Mouse (Mus musculus) ES-Bruce4 (cell line): ENCODE measurements around the gene Dcaf7.

Experiments used
- CTCF ChIP-seq: IDR thresholded peaks from one replicate; pipeline ENCODE4 v1.8.1; 2011; ENCODE audit warnings: low read depth, low read length
- POLR2A ChIP-seq: IDR thresholded peaks from one replicate; pipeline ENCODE4 v1.8.1; 2011; ENCODE audit warnings: low read length; ENCODE audit not compliant: insufficient read depth

GRCm38 (mm10) chr11:106045780-106046179 is 9.1 kb downstream of the Dcaf7 start:
- TF ChIP-seq CTCF (no peak), POLR2A (no peak)
